Mouse (Mus musculus): ENCODE data around the gene Cfap99.

DNA sequence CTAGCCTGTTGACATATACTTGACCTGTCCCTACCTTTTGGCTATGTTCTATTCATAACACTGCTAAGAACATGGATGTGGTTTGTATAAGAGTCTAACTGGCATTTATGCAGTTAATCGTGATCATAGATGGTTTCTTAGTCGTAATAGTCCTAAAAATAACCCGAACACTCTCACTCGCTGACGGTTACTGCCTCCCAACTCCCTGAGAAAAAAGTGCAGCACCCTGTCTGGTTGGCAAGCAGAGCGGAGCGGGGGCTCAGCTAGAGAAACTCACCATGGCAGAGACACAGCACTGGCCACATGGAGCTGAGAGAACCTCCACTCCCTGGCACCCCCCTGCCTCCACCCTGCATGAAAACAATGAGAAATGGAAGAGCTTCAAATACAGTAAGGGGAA lies 7.4 kb upstream of the Cfap99 start:
- TF ChIP-seq POLR2A (IDR thresholded peaks at IDR 0.05; ENCODE audit: extremely low read depth, insufficient read depth, low read length) (no peak), CTCF (IDR thresholded peaks at IDR 0.05; ENCODE audit: low read depth, low read length) (no peak)
